20 mouse cellular contexts compared by ENCODE assay signal in the genomic region with DNA sequence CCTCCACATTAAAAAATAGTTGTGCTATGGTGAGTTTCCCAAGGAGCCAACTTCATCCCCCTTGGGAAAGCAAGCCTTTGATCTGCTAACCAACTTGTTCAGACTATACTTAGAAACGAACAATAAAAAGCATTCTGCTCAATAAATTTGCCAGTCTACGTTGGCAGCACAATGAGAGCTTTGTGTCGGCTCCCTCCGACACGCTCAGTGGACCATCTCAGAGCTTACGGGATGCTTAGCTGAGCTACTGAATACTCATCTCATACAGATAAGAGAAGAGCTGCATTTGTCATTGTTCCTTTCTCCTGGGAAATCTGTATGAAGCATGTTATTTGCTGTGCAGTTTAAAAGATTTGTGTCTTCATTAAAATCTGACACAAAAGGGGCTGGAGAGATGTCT. TPM values are rescaled to one million over a fixed set of nuclear protein-coding genes. Genes with fewer than 3 reads are reported as not detected.
DNase-seq lines count a peak whose midpoint lies in the region; ATAC-seq and TF ChIP-seq lines count a peak whose summit lies in the region.
"Had no signal": no experiment of that assay in that cellular context is flagged by ENCODE, and none has a peak within 500 bp of the region (broad histone marks: within the 10 kb centered on the region; RNA-seq: fewer than 3 reads in every experiment).

No protein-coding gene starts in this region.

- intact Hi-C loops in heart, postnatal 25 days (cut with DNase I), result no loop called here

- WGBS in kidney, embryonic 14.5 days, result 31% methylated on average over 6 of the region's 6 CpGs
- 20% methylated on average over 6 of the region's 6 CpGs for WGBS in hindbrain, postnatal 0 days
- WGBS in midbrain, postnatal 0 days, result 15% methylated on average over 6 of the region's 6 CpGs

- no peaks in the 10 kb centered on the region for H3K27me3 ChIP-seq in kidney, embryonic 14.5 days (ENCODE audit: control insufficient read depth, insufficient read depth, low read length)
- no peaks in the 10 kb centered on the region for H3K27me3 ChIP-seq in hindbrain, postnatal 0 days (ENCODE audit: insufficient read depth, low read length)
- no peaks in the 10 kb centered on the region for H3K27me3 ChIP-seq in midbrain, postnatal 0 days (ENCODE audit: insufficient read depth, low read length)
- H3K27me3 ChIP-seq: liver, embryonic 15.5 days; megakaryocyte, embryonic 14.5 days had no signal

- peak; percentile 25; the same call in 1 of the 2 replicates for ATAC-seq in kidney, embryonic 14.5 days (ENCODE audit: low FRiP score, low TSS enrichment)
- peak; percentile 59; the same call in 1 of the 2 replicates for ATAC-seq in hindbrain, postnatal 0 days
- ATAC-seq in midbrain, postnatal 0 days (ENCODE audit: low FRiP score), result no peak
- ATAC-seq: forebrain, postnatal 0 days had no signal

- H3K27ac ChIP-seq in kidney, embryonic 14.5 days (ENCODE audit: low read depth, low read length), result no peak overlapping the region
- no peak overlapping the region for H3K27ac ChIP-seq in hindbrain, postnatal 0 days
- H3K27ac ChIP-seq in midbrain, postnatal 0 days (ENCODE audit: low read depth, low read length), result no peak overlapping the region
- H3K27ac ChIP-seq: gastrocnemius, adult 2 months; heart, adult 2 months; limb, embryonic 13.5 days; liver, embryonic 15.5 days had no signal

- H3K4me2 ChIP-seq in kidney, embryonic 14.5 days (replicated peaks; ENCODE audit: low read depth, low read length), result no peak overlapping the region
- H3K4me2 ChIP-seq in hindbrain, postnatal 0 days (ENCODE audit: low read depth, low read length), result 0 out of 2 replicates have a peak overlapping the region, but pooled peaks have one; percentile 3
- no peak overlapping the region for H3K4me2 ChIP-seq in midbrain, postnatal 0 days (ENCODE audit: low read depth, low read length, poor library complexity, severe bottlenecking)
- H3K4me2 ChIP-seq: limb, embryonic 13.5 days; liver, embryonic 15.5 days had no signal

- no peak for TF ChIP-seq CTCF in hindbrain, postnatal 0 days (IDR thresholded peaks at IDR 0.05; ENCODE audit: low read depth)
- TF ChIP-seq CTCF in midbrain, postnatal 0 days (IDR thresholded peaks at IDR 0.05), result no peak

- H3K9me3 ChIP-seq in kidney, embryonic 14.5 days (ENCODE audit: control insufficient read depth, low read length), result no peaks in the 10 kb centered on the region
- H3K9me3 ChIP-seq in hindbrain, postnatal 0 days (ENCODE audit: low read length), result no peaks in the 10 kb centered on the region
- H3K9me3 ChIP-seq in midbrain, postnatal 0 days (ENCODE audit: low read length), result no peaks in the 10 kb centered on the region
- H3K9me3 ChIP-seq: limb, embryonic 13.5 days; liver, embryonic 15.5 days; megakaryocyte, embryonic 14.5 days had no signal

- no peak overlapping the region for H3K4me3 ChIP-seq in kidney, embryonic 14.5 days (ENCODE audit: low read length)
- no peak overlapping the region for H3K4me3 ChIP-seq in hindbrain, postnatal 0 days (ENCODE audit: low read length)
- H3K4me3 ChIP-seq in midbrain, postnatal 0 days (ENCODE audit: low read depth, low read length), result no peak overlapping the region
- H3K4me3 ChIP-seq: erythroblast, embryonic 14.5 days; gastrocnemius, adult 2 months; heart, adult 2 months; limb, embryonic 13.5 days; liver, embryonic 15.5 days; megakaryocyte, embryonic 14.5 days had no signal

- H3K4me1 ChIP-seq in kidney, embryonic 14.5 days (ENCODE audit: control insufficient read depth, insufficient read depth, low read length), result no peaks in the 10 kb centered on the region
- no peaks in the 10 kb centered on the region for H3K4me1 ChIP-seq in hindbrain, postnatal 0 days (ENCODE audit: insufficient read depth, low read length)
- H3K4me1 ChIP-seq in midbrain, postnatal 0 days (ENCODE audit: insufficient read depth, low read length), result no peaks in the 10 kb centered on the region
- H3K4me1 ChIP-seq: limb, embryonic 13.5 days had no signal

- H3K36me3 ChIP-seq in kidney, embryonic 14.5 days (ENCODE audit: control insufficient read depth, insufficient read depth, low read length), result no peaks in the 10 kb centered on the region
- H3K36me3 ChIP-seq in hindbrain, postnatal 0 days (ENCODE audit: insufficient read depth, low read length), result no peaks in the 10 kb centered on the region
- no peaks in the 10 kb centered on the region for H3K36me3 ChIP-seq in midbrain, postnatal 0 days (ENCODE audit: insufficient read depth, low read length)
- H3K36me3 ChIP-seq: limb, embryonic 13.5 days; liver, embryonic 15.5 days had no signal

- DNase-seq in kidney, postnatal 36 days, result no peak
- peak; percentile 18 for DNase-seq in embryo, embryonic 10.5 days (ENCODE audit: low spot score)
- peak; percentile 28 for DNase-seq in hindbrain, postnatal 0 days (ENCODE audit: low spot score)
- DNase-seq in midbrain, postnatal 0 days (ENCODE audit: low spot score), result peak; percentile 18
- DNase-seq in gastrocnemius, postnatal 10 days, result no peak
- no peak for DNase-seq in heart, postnatal 25 days (ENCODE audit: low spot score)
- DNase-seq: adrenal gland, adult 8-10 months; cerebellum, adult 2 months; forebrain, postnatal 0 days; gastrocnemius, adult 2 months; heart, adult 2 months; heart, postnatal 36 days; kidney, adult 18-20 months; lung, postnatal 10 days; right cerebral cortex, postnatal 25 days had no signal

- no peak overlapping the region for H3K9ac ChIP-seq in kidney, embryonic 14.5 days (ENCODE audit: low read depth, low read length)
- no peak overlapping the region for H3K9ac ChIP-seq in hindbrain, postnatal 0 days (replicated peaks; ENCODE audit: low read length)
- no peak overlapping the region for H3K9ac ChIP-seq in midbrain, postnatal 0 days (replicated peaks; ENCODE audit: low read length, poor library complexity, severe bottlenecking)
- H3K9ac ChIP-seq: forebrain, postnatal 0 days; limb, embryonic 13.5 days; liver, embryonic 15.5 days had no signal

RNA-seq across cellular contexts. Expression of a gene that starts 7.4 kb away (rescaled TPM):
- 55.2 and 77.2 TPM in 2 replicates for polyA plus RNA-seq in kidney, embryonic 14.5 days (2014; fragmentation: Nextera tagmentation; extraction: Ambion mirVana)
- 60.3 and 61.8 TPM in 2 replicates for total RNA-seq in hindbrain, postnatal 0 days (2014; rRNA removed)
- 104 and 106 TPM in 2 replicates for polyA plus RNA-seq in hindbrain, postnatal 0 days (2015; fragmentation: Nextera tagmentation; extraction: Ambion mirVana)
- total RNA-seq in midbrain, postnatal 0 days (2014; rRNA removed), result 51.6 and 56.1 TPM in 2 replicates
- 75.8 and 84.9 TPM in 2 replicates for polyA plus RNA-seq in midbrain, postnatal 0 days (2015; fragmentation: Nextera tagmentation; extraction: Ambion mirVana)
- total RNA-seq in gastrocnemius, postnatal 10 days (2021), result 10 to 100 TPM; 34.2 to 39.3 TPM
- total RNA-seq in heart, postnatal 25 days (2021), result 10 to 100 TPM; 62.4 to 64.7 TPM

RNA-seq across cellular contexts. Expression of a gene that starts 13.8 kb away (rescaled TPM):
- polyA plus RNA-seq in kidney, embryonic 14.5 days (2014; fragmentation: Nextera tagmentation; extraction: Ambion mirVana), result 7.8 and 21.0 TPM in 2 replicates
- 1.4 and 1.9 TPM in 2 replicates for total RNA-seq in hindbrain, postnatal 0 days (2014; rRNA removed)
- polyA plus RNA-seq in hindbrain, postnatal 0 days (2015; fragmentation: Nextera tagmentation; extraction: Ambion mirVana), result 0.34 and 0.43 TPM in 2 replicates
- 1.2 and 1.9 TPM in 2 replicates for total RNA-seq in midbrain, postnatal 0 days (2014; rRNA removed)
- polyA plus RNA-seq in midbrain, postnatal 0 days (2015; fragmentation: Nextera tagmentation; extraction: Ambion mirVana), result 0.43 and 0.60 TPM in 2 replicates
- total RNA-seq in gastrocnemius, postnatal 10 days (2021), result 1 to 10 TPM; 1.8 to 2.9 TPM
- total RNA-seq in heart, postnatal 25 days (2021), result 10 to 100 TPM; 13.5 to 15.6 TPM

Comparison
In these comparisons a context has a peak if more than half of its experiments do, and no peak if none do; other contexts are left out.
1. DNase-seq: peak in embryo, embryonic 10.5 days (single experiment), hindbrain, postnatal 0 days (single experiment) and midbrain, postnatal 0 days (single experiment); none in kidney, postnatal 36 days (0 of 2), gastrocnemius, postnatal 10 days (single experiment) and heart, postnatal 25 days (single experiment).